Mouse (Mus musculus) adrenal gland (tissue): ENCODE data around the gene 6030468B19Rik.

Experiments used
- intact Hi-C: fragments of 180-260 bp; cut with DNase I; formaldehyde crosslinking; loops from one replicate; pipeline ENCODE4 v1.15.1; 2025

6030468B19Rik gene

DNA sequence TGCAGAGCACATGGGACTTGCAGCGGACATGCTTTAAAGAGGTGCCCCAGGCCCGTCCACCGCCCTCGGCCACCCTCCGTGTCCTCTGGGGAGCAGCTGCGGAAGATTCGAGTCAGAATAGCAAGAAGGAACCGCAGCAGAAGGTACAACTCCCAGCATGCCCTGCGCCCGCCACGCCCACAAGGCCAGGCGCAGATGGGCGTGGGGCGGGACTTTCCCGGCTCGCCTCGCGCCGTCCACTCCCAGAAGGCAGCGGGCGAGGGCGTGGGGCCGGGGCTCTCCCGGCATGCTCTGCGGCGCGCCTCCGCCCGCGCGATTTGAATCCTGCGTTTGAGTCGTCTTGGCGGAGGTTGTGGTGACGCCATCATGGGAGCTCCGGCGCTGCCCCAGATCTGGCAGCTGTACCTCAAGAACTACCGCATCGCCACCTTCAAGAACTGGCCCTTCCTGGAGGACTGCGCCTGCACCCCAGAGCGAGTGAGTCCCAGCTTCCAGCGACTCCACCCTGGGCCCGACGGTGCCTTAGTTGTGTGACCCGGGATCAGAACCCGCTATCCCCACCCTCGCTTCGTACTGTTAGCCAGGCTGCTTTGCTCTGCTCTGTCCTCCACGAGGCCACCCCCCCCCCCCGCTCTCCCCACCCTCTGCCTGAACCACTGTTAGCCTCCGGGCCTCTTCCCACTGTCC, 51.7 kb downstream of the 6030468B19Rik start, which contains the start of gene Birc5:
Gene Birc5, plus strand, starts transcription at position 267 of the 687 bp plus-strand sequence.
- intact Hi-C loops = no loop called here

DNA sequence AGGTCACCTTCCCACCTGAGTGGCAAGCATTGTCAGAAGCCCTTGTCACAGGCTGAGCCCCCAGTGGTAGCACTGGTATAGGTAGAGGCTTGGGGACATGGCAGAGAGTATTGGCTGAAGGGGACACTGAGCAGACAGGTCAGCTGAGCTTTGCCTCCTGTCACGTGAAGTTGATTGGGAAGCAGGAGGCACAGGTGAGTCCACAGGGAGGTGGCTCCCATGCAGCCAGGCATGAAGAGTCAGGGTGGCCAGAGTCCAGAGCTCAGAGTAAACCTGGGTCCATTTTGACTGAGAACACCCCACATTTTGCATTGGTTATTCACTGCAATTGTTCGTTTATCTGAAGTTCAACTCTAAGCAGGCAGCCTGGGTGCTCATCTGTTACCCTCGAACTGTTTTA, 55.4 kb downstream of the 6030468B19Rik start:
- intact Hi-C loops = no loop called here

DNA sequence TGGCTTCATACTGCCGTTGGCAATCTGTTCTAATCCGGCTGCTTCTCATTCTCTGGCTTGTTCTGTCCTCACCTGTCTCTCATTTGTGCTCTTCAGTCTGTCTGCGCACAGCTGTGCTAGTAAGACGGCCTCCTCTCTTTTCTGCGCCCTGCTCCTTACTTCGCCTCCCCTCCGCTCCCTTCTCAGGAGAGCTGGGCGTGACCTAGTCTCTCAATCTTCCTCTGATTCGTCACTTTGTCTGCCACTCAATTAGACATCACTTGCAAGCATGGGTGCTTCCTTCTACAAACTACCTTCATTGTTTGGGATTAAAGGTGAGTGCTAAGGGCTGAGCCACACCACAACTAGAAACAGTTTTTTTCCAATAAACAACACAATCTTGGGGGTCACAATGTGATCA, 56.8 kb downstream of the 6030468B19Rik start:
- intact Hi-C loops = no loop called here

DNA sequence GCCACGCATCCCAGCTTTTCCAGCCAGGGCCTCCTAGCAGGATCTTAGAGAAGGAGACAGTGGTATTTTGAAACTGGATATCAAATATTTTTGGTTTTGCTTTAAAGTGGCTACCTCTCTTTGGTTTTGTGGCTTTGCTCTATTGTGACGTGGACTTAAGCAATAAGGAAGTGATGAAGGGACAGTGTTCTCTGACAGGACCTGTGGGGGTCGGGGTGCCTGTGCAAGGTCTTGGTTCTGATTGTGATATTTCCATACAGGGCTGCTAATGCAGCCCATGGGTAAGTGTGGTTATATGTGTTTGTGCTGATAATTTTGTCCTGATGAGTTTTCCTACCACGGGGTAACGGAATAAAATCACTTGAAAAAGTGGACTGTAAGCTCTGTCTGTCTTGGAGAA, 57.9 kb downstream of the 6030468B19Rik start:
- intact Hi-C loops = no loop called here

- intact Hi-C loops = no loop called here
These were observed 58.5 kb downstream of the 6030468B19Rik start for GRCm38 (mm10) chr11:117855975-117856374.
